Mouse (Mus musculus) kidney, adult 2 months (tissue): ENCODE measurements at regions not wholly inside any gene's neighbourhood (a gene's known extent, or its start where the extent isn't known, plus 50 kb on each side); places are given as distances from the start of the nearest gene placed in this dataset.

ENCODE experiments used
- CTCF ChIP-seq: fragments of 200-500 bp; conservative IDR thresholded peaks from 2 replicates; pipeline ENCODE4 v1.5.1; 2011; ENCODE audit warnings: low read depth, mild to moderate bottlenecking, control low read depth, low read length, moderate library complexity, mixed read lengths; ENCODE audit not compliant: insufficient read depth, insufficient read length
- POLR2A ChIP-seq: fragments of 200-500 bp; IDR thresholded peaks from one replicate; pipeline ENCODE4 v1.6.1; 2011; ENCODE audit warnings: low read depth, low read length, control low read depth

- TF ChIP-seq POLR2A (no peak), CTCF (no peak)
Measured at GRCm38 (mm10) chr7:115129001-115129400, 385.5 kb downstream of the Insc start.
